Mouse (Mus musculus) E14TG2a.4 (cell line): ENCODE measurements at regions not wholly inside any gene's neighbourhood (a gene's known extent, or its start where the extent isn't known, plus 50 kb on each side); places are given as distances from the start of the nearest gene placed in this dataset.

Source experiments
- CTCF ChIP-seq: conservative IDR thresholded peaks from 2 replicates; pipeline ENCODE4 v1.5.1; 2014; ENCODE audit warnings: low read length
- NANOG ChIP-seq: IDR thresholded peaks from 2 replicates; pipeline ENCODE4 v1.6.1; 2014; ENCODE audit warnings: borderline replicate concordance, low read length, mixed read lengths
- POU5F1 ChIP-seq: IDR thresholded peaks from 2 replicates; pipeline ENCODE4 v1.6.1; 2014; ENCODE audit warnings: low read length, borderline replicate concordance

GRCm38 (mm10) chr19:23057739-23058501 lies 83.1 kb upstream of the Klf9 start:
- no peak for TF ChIP-seq NANOG
- no peak for TF ChIP-seq CTCF
- TF ChIP-seq POU5F1, result no peak
